Mouse (Mus musculus): ENCODE measurements around the gene Srrd.

Gene Srrd

GRCm38 (mm10) chr5:112342463-112343204 is at the start of gene Srrd, which contains the start of gene Hps4:
TSS of gene Srrd (minus strand) at chr5:112343040.
TSS of gene Hps4 (plus strand) at chr5:112343083.
- DNase-seq (ENCODE audit: low spot score in 2 of 2), result peak in 1 of 2 experiments; percentile 87

DNA sequence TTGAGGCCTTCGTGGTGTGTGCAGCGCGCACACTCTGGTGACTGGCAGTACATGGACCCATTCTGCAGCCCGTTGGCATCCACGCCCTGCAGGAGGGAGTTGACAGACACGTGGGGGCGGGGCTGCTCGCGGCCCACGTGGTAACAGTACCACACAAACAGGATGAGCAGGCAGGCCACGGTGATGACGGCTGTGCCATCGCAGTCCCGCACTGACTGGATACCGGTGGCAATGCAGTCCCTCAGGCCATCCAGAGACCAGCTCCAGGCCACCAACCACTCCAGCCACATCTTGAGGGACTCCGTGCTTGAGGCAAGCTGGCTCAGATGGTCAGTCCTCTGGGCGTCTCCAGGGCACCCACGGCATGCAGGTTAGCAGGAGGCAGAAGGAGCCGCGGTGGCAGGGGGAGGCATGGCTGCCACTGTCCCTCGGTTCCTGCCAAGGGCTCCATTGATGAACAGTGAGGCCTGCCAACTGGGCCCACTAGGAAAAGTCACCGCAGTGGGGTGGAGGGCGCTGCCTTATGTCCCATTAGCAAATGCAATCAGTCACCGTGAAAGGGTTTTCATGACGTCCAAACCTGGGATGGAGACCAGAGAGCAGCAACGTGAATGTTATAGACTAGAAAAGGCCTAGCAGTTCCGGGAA is 49.0 kb upstream of the Srrd start:
- no peak for DNase-seq (ENCODE audit: low spot score in 2 of 2)

- no peak for DNase-seq (ENCODE audit: low spot score in 2 of 2)
These were observed 48.2 kb upstream of the Srrd start for GRCm38 (mm10) chr5:112391002-112391401.

GRCm38 (mm10) chr5:112389352-112389751 is 46.5 kb upstream of the Srrd start:
- no peak for DNase-seq (ENCODE audit: low spot score in 2 of 2)

DNA sequence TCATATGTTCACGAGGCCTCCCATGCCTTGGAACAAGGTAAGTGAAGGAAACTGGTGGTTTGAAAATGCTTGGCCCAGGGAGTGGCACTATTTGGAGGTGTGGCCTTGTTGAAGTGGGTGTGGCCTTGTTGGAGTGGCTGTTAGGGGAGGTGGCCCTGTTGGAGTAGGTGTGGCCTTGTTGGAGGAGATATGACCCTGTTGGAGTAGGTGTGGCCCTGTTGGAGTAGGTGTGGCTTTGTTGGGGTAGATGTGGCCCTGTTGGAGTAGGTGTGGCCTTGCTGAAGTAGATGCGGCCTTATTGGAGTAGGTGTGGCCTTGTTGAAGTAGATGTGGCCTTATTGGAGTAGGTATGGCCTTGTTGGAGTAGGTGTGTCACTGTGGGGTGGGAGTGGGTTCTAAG is 43.1 kb upstream of the Srrd start:
- no peak for DNase-seq (ENCODE audit: low spot score in 2 of 2)

DNA sequence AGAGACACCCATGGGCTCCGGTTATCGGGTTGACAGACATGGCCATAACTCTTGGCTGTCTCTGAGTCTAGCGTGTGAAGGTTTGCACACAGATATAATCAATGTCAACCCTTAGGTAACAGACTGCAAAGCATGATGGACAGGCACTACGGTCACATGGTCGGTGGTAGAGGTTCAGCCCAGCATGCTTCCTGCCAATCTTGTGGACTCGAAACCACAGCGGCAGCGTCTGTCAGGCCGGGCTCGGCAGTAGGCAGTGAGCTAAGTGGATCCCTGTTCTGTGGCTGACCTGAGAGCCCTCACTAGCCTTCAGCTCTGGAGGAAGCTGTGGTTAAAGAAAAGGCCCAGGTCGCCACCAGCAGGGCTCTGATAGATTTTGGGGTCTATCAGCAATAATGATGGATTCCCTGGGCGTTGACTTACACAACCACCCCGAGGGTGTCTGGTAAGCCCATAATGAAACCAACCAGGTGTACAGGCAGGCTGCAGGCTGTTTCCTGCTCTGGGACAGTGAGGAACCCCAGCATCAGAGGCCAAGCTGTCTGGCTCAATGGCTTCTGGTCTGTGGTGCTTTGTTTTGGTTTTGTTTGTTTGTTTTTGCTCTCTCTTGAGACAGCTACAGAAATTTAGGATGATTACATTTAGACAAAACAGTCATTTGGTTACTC is 42.1 kb upstream of the Srrd start:
- DNase-seq (ENCODE audit: low spot score in 2 of 2), result no peak

- peak in 1 of 2 experiments; percentile 67 for DNase-seq (ENCODE audit: low spot score in 2 of 2)
These were observed 39.9 kb upstream of the Srrd start for GRCm38 (mm10) chr5:112382641-112383330.

- no peak for DNase-seq (ENCODE audit: low spot score in 2 of 2)
These were observed 39.2 kb upstream of the Srrd start for GRCm38 (mm10) chr5:112382042-112382441.

DNA sequence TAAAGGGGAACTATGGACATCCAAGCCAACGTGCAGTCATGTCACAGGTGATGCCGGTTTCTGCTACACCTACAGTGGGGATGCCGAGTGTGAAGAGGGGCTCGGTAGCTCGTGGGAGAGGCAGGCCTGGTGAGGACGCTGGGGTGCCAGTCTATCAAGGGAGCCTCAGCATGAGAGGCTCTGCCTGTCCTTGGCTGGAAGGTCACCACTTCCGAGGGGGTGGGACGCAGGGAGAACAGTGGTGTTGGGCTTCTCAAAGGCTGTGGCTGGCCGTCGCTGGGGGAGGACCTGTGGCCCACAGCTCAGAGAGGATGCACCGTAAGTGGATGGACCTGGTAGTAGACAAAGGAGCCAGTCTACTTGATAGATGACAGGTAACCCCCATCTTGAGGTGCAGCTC is 38.3 kb upstream of the Srrd start:
- no peak for DNase-seq (ENCODE audit: low spot score in 2 of 2)

DNA sequence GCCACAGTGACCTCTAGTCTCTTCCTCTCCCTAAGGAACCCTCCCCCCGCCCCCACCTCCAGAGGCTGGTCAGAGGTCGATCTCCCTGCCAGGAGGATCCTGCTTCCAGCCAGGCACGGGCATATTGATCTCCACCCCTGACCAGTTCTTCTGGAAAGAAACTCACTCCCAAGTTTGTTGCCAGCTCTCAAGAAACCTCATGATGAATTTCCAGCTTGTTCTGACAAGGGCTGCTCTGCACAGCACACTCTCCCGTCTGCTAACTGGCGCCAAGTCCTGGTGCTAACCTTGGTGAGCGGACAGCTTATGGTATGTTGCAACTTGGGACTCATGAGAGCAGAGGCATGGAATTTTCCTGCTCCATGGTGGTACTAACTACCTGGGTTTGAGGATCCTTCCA is 35.9 kb upstream of the Srrd start:
- DNase-seq (ENCODE audit: low spot score in 2 of 2), result no peak

GRCm38 (mm10) chr5:112377380-112377779 is 34.5 kb upstream of the Srrd start:
- no peak for DNase-seq (ENCODE audit: low spot score in 2 of 2)

DNA sequence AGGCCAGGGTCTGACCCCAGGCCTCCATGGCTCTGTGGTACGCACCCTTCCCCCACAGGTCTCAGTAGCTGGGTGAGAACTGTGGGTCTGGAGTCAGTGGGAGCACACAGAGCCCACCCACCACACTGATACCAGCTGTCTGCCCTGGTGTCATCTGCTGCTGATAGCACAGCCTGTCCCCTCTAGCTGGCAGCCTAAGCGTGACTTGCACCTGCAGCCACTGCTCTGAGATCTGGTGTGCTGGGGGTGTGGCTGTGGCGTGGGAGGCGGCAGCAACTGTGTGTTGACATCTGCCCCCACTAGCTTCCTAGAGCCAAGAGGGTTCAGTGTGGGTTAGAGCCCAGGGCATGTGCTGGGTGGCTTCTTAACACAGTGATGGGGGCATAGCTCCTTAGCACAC is 33.3 kb upstream of the Srrd start:
- no peak for DNase-seq (ENCODE audit: low spot score in 2 of 2)

DNA sequence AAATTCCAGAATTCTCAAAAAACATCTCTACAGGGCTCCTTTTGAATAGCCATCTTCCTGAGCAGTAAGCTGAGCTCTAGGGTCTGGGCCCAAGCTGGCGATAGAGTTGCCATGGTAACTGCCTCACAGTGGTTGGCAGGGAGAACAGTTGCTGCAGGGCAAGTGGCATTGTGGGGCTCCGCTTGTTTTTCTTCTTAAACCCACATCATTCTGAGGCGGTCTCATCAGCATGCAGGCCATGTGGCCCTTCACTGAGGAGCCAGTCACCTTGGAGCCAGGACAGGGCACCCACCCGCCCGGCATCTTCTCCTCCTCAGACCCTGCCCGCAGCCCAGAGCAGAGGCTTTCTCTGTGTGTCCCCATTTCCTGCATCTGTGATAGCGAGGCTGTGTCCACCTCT is 29.1 kb upstream of the Srrd start:
- DNase-seq (ENCODE audit: low spot score in 2 of 2), result peak in 1 of 2 experiments; percentile 78

DNA sequence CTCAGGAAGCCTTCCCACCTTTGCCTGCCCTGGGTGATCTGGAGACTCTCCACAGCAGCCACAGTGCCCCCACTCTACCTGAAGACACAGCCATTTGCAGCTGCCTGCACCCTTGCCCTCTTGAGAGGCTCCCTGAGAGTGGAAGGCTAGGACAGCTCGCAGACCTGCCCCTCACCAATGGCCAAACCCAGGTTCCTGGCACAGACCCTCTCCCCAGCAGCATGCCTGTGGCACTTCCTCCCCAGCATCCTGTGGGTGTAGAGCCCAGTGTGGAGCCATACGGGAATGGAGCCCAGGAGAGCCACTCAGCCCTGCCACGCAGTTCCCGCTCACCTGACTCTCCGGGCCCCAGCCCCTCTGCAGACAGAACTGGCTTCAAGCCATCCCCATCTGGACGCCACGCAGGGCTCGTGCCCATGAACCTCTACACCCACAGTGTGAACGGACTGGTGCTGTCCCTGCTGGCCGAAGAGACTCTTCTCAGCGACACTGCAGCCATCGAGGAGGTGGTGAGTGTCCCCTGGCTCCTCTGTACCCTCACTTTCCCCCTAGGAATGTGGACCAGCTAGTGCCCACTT is 27.5 kb upstream of the Srrd start:
- no peak for DNase-seq (ENCODE audit: low spot score in 2 of 2)

GRCm38 (mm10) chr5:112369326-112369725 is 26.5 kb upstream of the Srrd start:
- DNase-seq (ENCODE audit: low spot score in 2 of 2), result no peak

GRCm38 (mm10) chr5:112368666-112369065 is 25.8 kb upstream of the Srrd start:
- DNase-seq (ENCODE audit: low spot score in 2 of 2), result no peak

- DNase-seq (ENCODE audit: low spot score in 2 of 2), result peak in 1 of 2 experiments; percentile 46
These were observed 25.1 kb upstream of the Srrd start for GRCm38 (mm10) chr5:112367929-112368328.

- no peak for DNase-seq (ENCODE audit: low spot score in 2 of 2)
These were observed 24.5 kb upstream of the Srrd start for GRCm38 (mm10) chr5:112367338-112367737.

- DNase-seq (ENCODE audit: low spot score in 2 of 2), result no peak
These were observed 24.0 kb upstream of the Srrd start for GRCm38 (mm10) chr5:112366879-112367278.

DNA sequence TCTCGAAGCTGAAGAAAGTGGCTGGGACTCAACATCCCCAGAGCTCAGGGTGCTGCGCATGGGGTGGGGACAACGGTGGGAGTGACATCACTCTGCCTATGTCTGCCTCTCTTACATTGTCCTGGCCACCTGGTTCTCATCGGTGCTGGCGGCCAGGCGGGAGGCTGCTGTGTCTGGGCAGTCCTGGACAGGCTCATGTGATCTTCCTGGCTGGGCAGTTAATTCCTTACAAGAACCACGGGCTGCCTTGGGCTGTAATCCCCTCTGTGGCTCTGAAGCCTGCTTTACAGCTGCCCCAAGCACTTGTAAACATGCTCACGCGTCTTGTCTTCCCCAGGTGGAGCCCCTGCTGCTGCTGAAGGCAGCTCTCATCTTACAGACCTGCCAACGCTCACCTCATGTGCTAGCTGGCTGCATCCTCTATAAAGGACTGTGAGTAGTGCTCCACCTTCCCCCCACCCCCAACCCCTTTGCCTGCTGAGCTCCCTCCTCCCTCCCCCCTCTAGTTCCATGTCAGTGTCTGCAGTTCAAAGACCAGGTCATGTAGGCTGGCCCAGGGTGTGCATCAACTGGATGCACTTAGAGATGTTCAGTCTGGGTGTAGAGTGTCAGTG is 21.5 kb upstream of the Srrd start:
- no peak for DNase-seq (ENCODE audit: low spot score in 2 of 2)

DNA sequence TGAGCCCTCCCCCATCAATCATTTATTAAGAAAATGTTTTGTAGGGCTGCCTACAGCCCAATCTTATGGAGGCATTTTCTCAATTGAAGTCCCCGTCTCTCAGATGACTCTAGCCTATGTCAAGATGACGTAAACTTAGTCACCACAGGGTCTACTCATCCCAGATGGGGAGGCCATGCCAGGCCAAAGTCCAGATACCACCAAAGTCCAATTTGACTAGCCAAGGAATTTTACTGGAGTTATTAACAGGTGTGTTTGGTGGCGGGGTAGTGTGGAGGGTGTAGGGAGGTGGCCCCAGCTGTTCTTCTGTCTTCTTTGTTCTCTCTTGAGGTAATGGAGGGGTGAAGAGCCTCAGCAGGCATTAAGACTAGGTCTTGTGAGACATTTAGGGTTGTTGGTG is 17.2 kb upstream of the Srrd start:
- no peak for DNase-seq (ENCODE audit: low spot score in 2 of 2)
